Mouse (Mus musculus) frontal cortex, adult (tissue): ENCODE results near the gene Hist3h2ba.

ENCODE experiments used
- ATAC-seq: cut with Nextera tagmentation; 2 replicates; pipeline ENCODE4 v1.9.2; 2017; ENCODE audit warnings: mild to moderate bottlenecking, moderate library complexity, mixed read lengths; ENCODE audit not compliant: low TSS enrichment

Hist3h2ba gene

DNA sequence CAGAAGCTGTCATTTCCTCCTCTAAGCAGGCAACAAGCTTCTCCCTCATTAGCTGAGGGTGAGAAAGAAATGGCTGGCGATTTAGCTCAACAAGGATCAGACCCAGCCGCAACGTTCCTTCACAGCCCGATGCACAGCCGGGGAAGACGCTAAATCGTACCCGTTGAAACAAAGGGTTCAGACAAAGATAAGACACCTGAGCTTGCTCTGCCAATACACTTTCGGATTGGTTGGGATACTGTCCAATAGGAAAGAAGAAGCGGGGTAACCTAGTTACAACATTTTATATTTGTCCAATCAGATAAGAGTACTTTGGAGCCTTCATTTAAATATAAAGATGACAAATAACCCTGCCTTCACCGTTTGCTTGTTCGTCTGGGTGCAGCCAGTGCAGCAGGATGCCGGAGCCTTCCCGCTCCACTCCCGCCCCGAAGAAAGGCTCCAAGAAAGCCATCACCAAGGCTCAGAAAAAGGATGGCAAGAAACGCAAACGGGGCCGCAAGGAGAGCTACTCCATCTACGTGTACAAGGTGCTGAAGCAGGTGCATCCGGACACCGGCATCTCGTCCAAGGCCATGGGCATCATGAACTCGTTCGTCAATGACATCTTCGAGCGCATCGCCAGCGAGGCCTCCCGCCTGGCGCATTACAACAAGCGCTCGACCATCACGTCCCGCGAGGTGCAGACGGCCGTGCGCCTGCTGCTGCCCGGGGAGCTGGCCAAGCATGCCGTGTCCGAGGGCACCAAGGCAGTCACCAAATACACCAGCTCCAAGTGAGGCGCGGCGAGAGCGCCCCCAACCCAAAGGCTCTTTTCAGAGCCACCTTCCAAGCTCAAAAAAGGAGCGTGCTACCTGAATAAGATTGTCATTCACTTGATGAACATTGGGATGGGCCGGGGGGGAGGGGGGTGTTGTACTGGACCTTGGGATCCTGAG lies at the start of gene Hist3h2ba:
Gene Hist3h2ba (plus strand): TSS at position 379 of the 938 bp plus-strand sequence.
- peak; percentile 81 for ATAC-seq

- ATAC-seq = no peak
Observed at GRCm38 (mm10) chr11:58901080-58901479, 47.6 kb upstream of the Hist3h2ba start.

- ATAC-seq = peak; percentile 99
Observed at GRCm38 (mm10) chr11:58903511-58904409, 45.0 kb upstream of the Hist3h2ba start, which contains the start of gene Zfp39. Gene Zfp39, minus strand, starts transcription at chr11:58904225.

DNA sequence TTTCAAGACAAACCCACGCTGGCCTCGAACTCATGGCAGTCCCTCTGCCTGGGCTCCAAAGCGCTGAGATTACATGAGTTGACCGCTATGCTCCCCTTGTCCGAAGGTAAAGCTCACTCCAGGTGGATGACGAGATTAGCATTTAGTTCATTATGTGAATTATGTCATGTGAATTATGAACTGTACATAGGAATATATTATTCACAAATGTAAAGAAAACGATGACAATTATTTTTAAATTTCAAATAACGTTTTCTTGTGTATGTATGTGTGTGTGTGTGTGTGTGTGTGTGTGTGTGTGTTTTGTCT lies 44.4 kb upstream of the Hist3h2ba start:
- ATAC-seq = peak; percentile 12; the same call in 1 of the 2 replicates

DNA sequence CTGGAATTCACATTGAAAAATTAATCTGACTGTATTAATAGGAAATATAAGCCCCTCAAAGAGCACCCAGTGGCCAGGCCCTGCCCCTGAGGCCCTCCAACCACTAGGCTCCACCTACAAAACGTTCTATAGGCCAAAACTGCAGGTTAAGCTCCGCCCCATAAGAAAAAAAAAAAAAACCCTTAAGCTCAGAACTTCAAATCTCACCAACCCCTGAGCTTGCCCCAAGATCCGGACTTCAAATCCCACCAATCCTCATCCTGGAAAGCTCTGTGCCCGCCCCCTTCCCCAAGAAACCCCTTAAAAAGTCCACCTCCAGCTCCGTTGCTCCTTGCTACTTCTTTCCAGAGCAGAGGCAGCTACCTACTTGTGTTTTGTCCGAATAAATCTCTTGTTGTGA lies 43.9 kb upstream of the Hist3h2ba start:
- no peak for ATAC-seq

- no peak for ATAC-seq
Observed at GRCm38 (mm10) chr11:58913776-58914175, 34.9 kb upstream of the Hist3h2ba start.

GRCm38 (mm10) chr11:58914461-58915028 lies 34.2 kb upstream of the Hist3h2ba start:
- peak; percentile 57; the same call in 1 of the 2 replicates for ATAC-seq

DNA sequence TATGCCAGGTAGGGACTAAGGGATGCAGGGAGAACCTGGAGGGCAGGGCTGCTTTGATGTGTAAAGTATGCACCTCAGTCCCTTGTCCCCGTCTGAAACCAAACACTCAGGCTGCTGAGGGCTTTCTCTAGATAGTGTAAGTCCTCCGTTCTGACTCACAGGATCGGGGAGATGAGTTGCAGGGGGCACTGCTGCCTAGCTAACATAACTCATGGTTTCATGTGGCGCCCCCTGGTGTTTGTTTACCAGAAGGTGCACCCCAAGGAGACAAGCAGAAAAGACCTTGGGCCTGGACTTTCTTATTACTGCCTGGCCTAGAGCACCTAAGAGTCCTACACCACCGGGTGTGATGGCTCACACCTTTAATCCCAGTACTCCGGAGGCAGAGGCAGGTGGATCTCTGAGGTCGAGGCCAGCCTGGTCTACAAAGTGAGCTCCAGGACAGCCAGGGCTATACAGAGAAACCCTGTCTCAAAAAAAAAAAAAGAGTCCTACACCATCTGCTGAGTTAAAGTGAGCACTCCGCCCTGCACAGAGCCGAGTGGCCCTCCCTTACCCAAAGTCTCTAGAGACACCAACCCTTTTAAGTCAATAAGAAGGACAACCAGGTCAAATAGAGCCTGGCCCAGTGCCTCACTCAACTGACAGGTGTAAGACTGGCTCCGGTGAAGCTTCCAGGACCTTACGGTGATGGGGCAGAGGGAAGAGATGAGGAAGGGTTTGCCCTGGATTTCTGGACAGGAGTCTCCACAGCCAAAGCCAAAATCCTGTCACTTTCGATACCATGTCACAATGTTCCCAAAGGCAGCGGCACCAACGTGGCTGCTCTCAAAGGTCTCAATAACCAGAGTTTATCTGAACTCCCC lies 31.6 kb upstream of the Hist3h2ba start:
- peak; percentile 55 for ATAC-seq

GRCm38 (mm10) chr11:58917745-58918366 lies 30.9 kb upstream of the Hist3h2ba start, which contains the start of gene Btnl10:
Gene Btnl10, plus strand, starts transcription at chr11:58917908.
- ATAC-seq = no peak

DNA sequence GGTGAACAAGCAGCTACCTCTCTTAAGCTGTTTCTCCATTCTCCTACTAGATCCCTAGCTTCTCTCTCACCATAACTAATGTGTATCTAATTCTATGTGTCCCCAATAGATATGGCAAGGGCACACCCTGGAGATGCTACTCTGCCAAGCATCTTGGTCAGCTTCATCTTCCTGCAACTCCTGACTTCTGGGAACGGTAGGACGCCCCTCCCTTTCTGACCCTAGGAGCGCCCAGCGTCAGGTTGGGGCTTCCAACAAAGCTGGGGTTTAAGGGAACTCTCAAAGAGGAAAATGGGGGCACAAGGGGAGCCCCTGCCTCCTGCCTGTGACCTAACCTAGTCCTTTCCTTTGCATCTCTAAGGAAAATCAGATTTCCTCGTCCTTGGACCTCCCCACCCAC lies 30.0 kb upstream of the Hist3h2ba start:
- no peak for ATAC-seq

GRCm38 (mm10) chr11:58922420-58922819 lies 26.3 kb upstream of the Hist3h2ba start:
- ATAC-seq = no peak

GRCm38 (mm10) chr11:58926651-58927050 lies 22.1 kb upstream of the Hist3h2ba start:
- ATAC-seq = no peak

- ATAC-seq = no peak
Observed at GRCm38 (mm10) chr11:58927053-58927452, 21.7 kb upstream of the Hist3h2ba start.

DNA sequence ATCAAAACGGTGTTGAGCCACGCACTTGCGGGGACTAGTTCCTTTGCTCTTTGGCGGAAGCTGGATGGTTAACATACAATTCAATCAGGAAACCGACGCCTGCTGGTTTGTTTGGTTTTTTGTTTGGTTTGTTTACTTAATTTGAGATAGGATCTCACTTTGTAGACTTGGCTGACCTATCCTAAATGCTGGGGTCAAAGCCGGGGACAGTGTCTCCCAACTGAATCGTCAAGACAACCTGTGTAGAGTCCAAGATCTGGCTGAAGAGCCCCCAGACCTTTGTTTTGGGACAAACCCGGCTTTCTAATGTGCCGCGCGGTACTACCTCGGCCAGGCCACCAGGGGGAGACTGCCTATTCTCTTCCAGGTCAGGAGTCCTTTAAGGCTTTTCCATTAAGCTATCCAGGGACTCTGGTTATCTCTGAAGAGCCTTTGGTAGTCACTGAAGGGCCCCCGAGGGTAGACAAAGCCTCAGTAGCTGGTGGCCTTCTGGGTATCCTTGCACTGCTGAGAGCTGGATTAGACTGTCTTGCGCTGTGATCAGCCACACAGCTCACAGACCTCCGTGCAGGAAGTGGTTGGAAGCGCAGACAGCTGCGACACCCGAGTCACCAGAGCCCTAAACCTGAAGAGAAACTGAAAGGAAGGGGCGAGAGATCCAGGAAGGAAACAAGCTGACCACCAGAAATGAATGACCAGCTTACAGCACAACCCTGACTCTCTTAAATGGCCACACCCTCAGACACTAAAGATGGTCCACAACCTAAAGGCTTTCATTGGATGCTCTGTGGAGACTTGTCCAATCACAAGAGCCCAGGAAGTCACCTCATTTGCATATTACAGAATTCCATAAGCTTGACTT lies 20.7 kb upstream of the Hist3h2ba start:
- peak; percentile 57 for ATAC-seq

DNA sequence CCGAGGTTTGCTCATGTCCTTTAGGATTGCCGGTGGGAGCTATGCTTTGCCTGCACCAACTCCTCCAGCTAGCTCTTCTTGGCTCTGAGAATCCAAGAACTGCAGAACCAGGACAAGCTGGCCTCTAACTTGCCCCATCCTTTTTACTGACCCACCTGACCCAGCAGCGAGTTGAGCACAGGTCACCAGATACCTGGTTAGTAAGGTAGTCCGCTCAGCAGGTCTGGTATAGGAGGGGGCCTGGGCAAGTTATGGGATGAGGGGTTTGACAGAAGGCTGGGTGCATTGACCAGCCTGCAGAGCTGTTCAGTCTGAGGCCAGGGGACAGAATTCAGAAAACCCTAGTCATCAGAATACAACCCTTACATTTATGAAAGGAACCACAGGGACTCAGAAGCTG lies 19.7 kb upstream of the Hist3h2ba start:
- ATAC-seq = no peak

DNA sequence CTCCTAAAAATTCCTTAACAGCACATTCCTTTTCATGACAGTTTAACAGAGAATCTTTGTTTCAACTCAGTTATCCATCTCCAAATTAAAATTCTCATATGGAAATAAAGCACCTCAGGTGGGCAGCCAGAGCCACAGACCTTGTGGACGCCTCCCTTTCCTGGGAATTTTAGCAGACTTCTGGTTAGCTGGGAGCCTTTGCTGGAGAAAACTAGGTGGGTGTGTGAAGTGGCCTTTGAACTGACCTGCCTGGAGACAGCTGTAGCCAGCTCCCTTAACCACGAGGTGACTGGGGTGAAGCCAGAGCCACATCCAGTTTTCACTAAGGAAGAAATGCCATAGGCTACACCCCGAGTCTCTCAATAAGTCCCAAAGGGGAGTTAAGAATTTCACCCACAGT lies 19.1 kb upstream of the Hist3h2ba start:
- no peak for ATAC-seq

- ATAC-seq = no peak
Observed at GRCm38 (mm10) chr11:58930254-58930653, 18.5 kb upstream of the Hist3h2ba start.

DNA sequence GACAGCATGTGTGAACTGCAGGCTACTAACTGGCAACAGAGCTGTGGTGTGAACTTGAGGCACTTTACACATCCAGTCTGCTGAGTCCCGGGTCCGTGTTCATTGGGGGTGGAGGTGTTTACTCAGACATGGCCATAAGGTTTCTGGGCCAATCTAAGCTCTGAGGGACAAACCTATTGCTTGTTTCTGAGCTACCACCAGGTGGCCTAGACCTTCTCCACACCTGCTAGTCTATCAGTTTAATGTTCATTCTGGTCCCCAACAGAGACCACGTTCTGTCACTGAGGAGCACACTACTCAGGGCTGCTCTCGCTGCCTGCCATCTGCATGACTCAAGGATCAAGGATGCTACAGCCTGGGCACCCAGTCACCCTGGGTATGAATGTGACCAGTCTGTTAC lies 17.1 kb upstream of the Hist3h2ba start:
- ATAC-seq = peak; percentile 24; the same call in 1 of the 2 replicates

GRCm38 (mm10) chr11:58937909-58938308 lies 10.8 kb upstream of the Hist3h2ba start:
- ATAC-seq = no peak
